Mouse (Mus musculus) lung, postnatal 4 days (tissue): Measurements from ENCODE around the gene Atp6v1e1.

ENCODE experiments used
- DNase-seq, 2 experiments: peaks; one replicate each; pipeline ENCODE4 v3.0.0; 2021

Gene Atp6v1e1

GRCm38 (mm10) chr6:120761151-120761550 lies 61.4 kb downstream of the Atp6v1e1 start:
- DNase-seq: no peak

- DNase-seq: no peak
Measured at GRCm38 (mm10) chr6:120746416-120746815, 76.2 kb downstream of the Atp6v1e1 start.
